Mouse (Mus musculus) brain, embryonic 14.5 days (tissue): ENCODE measurements around the gene AB124611.

Experiments
- CTCF ChIP-seq: fragments of 200-500 bp; IDR thresholded peaks from 2 replicates; pipeline ENCODE4 v1.5.1; 2012; ENCODE audit warnings: inconsistent platforms, mild to moderate bottlenecking, moderate library complexity, borderline replicate concordance; ENCODE audit not compliant: insufficient read depth, insufficient read length; ENCODE audit errors: extremely low read depth
- POLR2A ChIP-seq: fragments of 200-500 bp; IDR thresholded peaks from 2 replicates; pipeline ENCODE4 v1.6.1; 2012; ENCODE audit warnings: mild to moderate bottlenecking, inconsistent platforms, borderline replicate concordance; ENCODE audit not compliant: poor library complexity, insufficient read depth, insufficient read length, severe bottlenecking; ENCODE audit errors: extremely low read depth

- no peak for TF ChIP-seq CTCF
- TF ChIP-seq POLR2A: no peak
These were observed 31.0 kb downstream of the AB124611 start for GRCm38 (mm10) chr9:21556996-21557395.
